Mouse (Mus musculus) CH12.LX (cell line): Measurements from ENCODE around the gene Tead1. TPM values are rescaled to one million over a fixed set of nuclear protein-coding genes. Genes with fewer than 3 reads are reported as not detected.

Experiments used
- DNase-seq: peaks from one replicate; pipeline ENCODE4 v3.0.0-alpha.2; 2013; ENCODE audit errors: extremely low read depth
- H3K27ac ChIP-seq: 2 replicates; pipeline ENCODE4 v1.5.1; 2012; ENCODE audit warnings: low read depth, mild to moderate bottlenecking, control low read depth, moderate library complexity; ENCODE audit not compliant: insufficient read depth
- H3K27me3 ChIP-seq: replicated peaks from 2 replicates; pipeline ENCODE3; 2012; ENCODE audit warnings: inconsistent platforms
- H3K36me3 ChIP-seq, 2 experiments: replicated peaks in 1 of 2; 2 replicates each; pipeline versions ENCODE3 to v1.6.1; 2012; ENCODE audit warnings: inconsistent platforms in 1 of 2, low read length in 1 of 2, mild to moderate bottlenecking in 1 of 2, mixed read lengths in 1 of 2, moderate library complexity in 1 of 2; ENCODE audit not compliant: control insufficient read depth in 1 of 2, insufficient read depth in 1 of 2
- H3K4me1 ChIP-seq, 2 experiments: 2 replicates each; pipeline ENCODE4 v1.6.1; 2012; ENCODE audit warnings: inconsistent platforms in 1 of 2, moderate library complexity in 1 of 2; ENCODE audit not compliant: insufficient read depth in 2 of 2, control insufficient read depth in 1 of 2
- H3K4me2 ChIP-seq: 2 replicates; pipeline ENCODE4 v1.6.1; 2012; ENCODE audit warnings: low read depth, mild to moderate bottlenecking, control low read depth; ENCODE audit not compliant: poor library complexity, insufficient read depth, severe bottlenecking
- H3K4me3 ChIP-seq, 3 experiments: fragments of 150-350 bp in 1 of 3; sonication (generic) in 1 of 3; replicated peaks in 1 of 3; 2 replicates each; pipeline versions ENCODE3 to v1.5.1; 2011 to 2012; ENCODE audit warnings: low read depth in 2 of 3, low read length in 2 of 3, mild to moderate bottlenecking in 2 of 3, moderate library complexity in 2 of 3, control low read depth in 1 of 3, improper control_type of control experiment in 1 of 3, inconsistent platforms in 1 of 3, mixed read lengths in 1 of 3; ENCODE audit not compliant: poor library complexity in 1 of 3
- H3K79me2 ChIP-seq: replicated peaks from 2 replicates; pipeline ENCODE4 v1.6.1; 2012; ENCODE audit warnings: mild to moderate bottlenecking, moderate library complexity; ENCODE audit not compliant: control insufficient read depth, poor library complexity, insufficient read depth, severe bottlenecking; ENCODE audit errors: extremely low read depth
- H3K9ac ChIP-seq: 2 replicates; pipeline ENCODE4 v1.6.1; 2012; ENCODE audit warnings: low read depth, mild to moderate bottlenecking, control low read depth, moderate library complexity; ENCODE audit not compliant: insufficient read depth
- H3K9me3 ChIP-seq: replicated peaks from 2 replicates; pipeline ENCODE3; 2012; ENCODE audit warnings: low read length, inconsistent platforms, mixed read lengths
- BHLHE40 ChIP-seq: IDR thresholded peaks from 2 replicates; pipeline ENCODE4 v1.6.1; 2011; ENCODE audit warnings: mild to moderate bottlenecking, low read depth, low read length, improper control_type of control experiment
- CHD2 ChIP-seq: IDR thresholded peaks from 2 replicates; pipeline ENCODE4 v1.6.1; 2011; ENCODE audit warnings: low read length, improper control_type of control experiment
- E2F4 ChIP-seq: IDR thresholded peaks from 2 replicates; pipeline ENCODE4 v1.6.1; 2011; ENCODE audit warnings: low read depth, low read length, improper control_type of control experiment; ENCODE audit not compliant: insufficient replicate concordance
- ELF1 ChIP-seq: IDR thresholded peaks from 2 replicates; pipeline ENCODE4 v1.6.1; 2014; ENCODE audit warnings: low read depth, mild to moderate bottlenecking, inconsistent platforms, low read length, improper control_type of control experiment
- GABPA ChIP-seq: IDR thresholded peaks from 2 replicates; pipeline ENCODE4 v1.6.1; 2012; ENCODE audit warnings: low read depth, low read length, improper control_type of control experiment, inconsistent platforms; ENCODE audit not compliant: insufficient replicate concordance
- HCFC1 ChIP-seq: IDR thresholded peaks from 2 replicates; pipeline ENCODE4 v1.6.1; 2012; ENCODE audit warnings: low read depth, mild to moderate bottlenecking, inconsistent platforms, low read length, improper control_type of control experiment
- IRF4 ChIP-seq: IDR thresholded peaks from 2 replicates; pipeline ENCODE4 v1.6.1; 2014; ENCODE audit warnings: low read depth, mild to moderate bottlenecking, inconsistent platforms, low read length, improper control_type of control experiment
- JUN ChIP-seq: IDR thresholded peaks from 2 replicates; pipeline ENCODE4 v1.6.1; 2011; ENCODE audit warnings: low read depth, mild to moderate bottlenecking, low read length, improper control_type of control experiment, moderate library complexity; ENCODE audit not compliant: insufficient read depth
- JUND ChIP-seq: conservative IDR thresholded peaks from 2 replicates; pipeline ENCODE4 v1.6.1; 2011; ENCODE audit warnings: low read depth, low read length, improper control_type of control experiment
- MAX ChIP-seq: IDR thresholded peaks from 2 replicates; pipeline ENCODE4 v1.6.1; 2011; ENCODE audit warnings: low read length, improper control_type of control experiment
- MAZ ChIP-seq: IDR thresholded peaks from 2 replicates; pipeline ENCODE4 v1.6.1; 2012; ENCODE audit warnings: low read depth, mild to moderate bottlenecking, inconsistent platforms, low read length, improper control_type of control experiment, moderate library complexity
- POLR2AphosphoS2 ChIP-seq: IDR thresholded peaks from 2 replicates; pipeline ENCODE4 v1.6.1; 2011; ENCODE audit warnings: low read depth, low read length, improper control_type of control experiment
- RAD21 ChIP-seq: IDR thresholded peaks from 2 replicates; pipeline ENCODE4 v1.6.1; 2011; ENCODE audit warnings: low read depth, mild to moderate bottlenecking, low read length, improper control_type of control experiment, moderate library complexity
- SIN3A ChIP-seq: IDR thresholded peaks from 2 replicates; pipeline ENCODE4 v1.6.1; 2012; ENCODE audit warnings: low read length, improper control_type of control experiment, inconsistent platforms
- SMC3 ChIP-seq: IDR thresholded peaks from 2 replicates; pipeline ENCODE4 v1.6.1; 2011; ENCODE audit warnings: low read depth, low read length, improper control_type of control experiment
- TBP ChIP-seq: conservative IDR thresholded peaks from 2 replicates; pipeline ENCODE4 v1.6.1; 2011; ENCODE audit warnings: low read depth, low read length, improper control_type of control experiment
- TCF12 ChIP-seq: IDR thresholded peaks from 2 replicates; pipeline ENCODE4 v1.6.1; 2014; ENCODE audit warnings: low read depth, mild to moderate bottlenecking, inconsistent platforms, low read length, improper control_type of control experiment
- ZKSCAN1 ChIP-seq: IDR thresholded peaks from 2 replicates; pipeline ENCODE4 v1.6.1; 2012; ENCODE audit warnings: low read depth, inconsistent platforms, low read length, improper control_type of control experiment, borderline replicate concordance
- ZNF384 ChIP-seq: IDR thresholded peaks from 2 replicates; pipeline ENCODE4 v1.6.1; 2012; ENCODE audit warnings: low read depth, low read length, improper control_type of control experiment, inconsistent platforms
- dilution Hi-C: fragments of 300-500 bp; cut with MboI; formaldehyde crosslinking; loops from 2 replicates; pipeline ENCODE4 v1.14.3; 2020; ENCODE audit warnings: low sequenced_read_pairs; ENCODE audit not compliant: extremely low pct_unique_long_range_greater_than_20kb, extremely low pct_ligation_motif_present
- in situ Hi-C: fragments of 300-500 bp; cut with MboI; formaldehyde crosslinking; loops from 3 replicates; pipeline ENCODE4 v1.14.3; 2019; ENCODE audit warnings: low sequenced_read_pairs, low pct_ligation_motif_present, low pct_unique_long_range_greater_than_20kb, mixed read lengths
- polyA plus RNA-seq: library from polyadenylated mRNA; unstranded; fragments of >175 nt; gene quantifications from 2 replicates; pipeline ENCODE4 v1.2.1, GENCODE M21; 2012; ENCODE audit warnings: low read depth; ENCODE audit not compliant: insufficient read length
- total RNA-seq, 2 experiments: library from RNA; depleted of rRNA; stranded (reverse); fragments of 300-350 nt in 1 of 2; fragments of >200 nt in 1 of 2; gene quantifications; 2 replicates each; pipeline ENCODE4 v1.2.3; 2012 to 2014

The Tead1 gene
- total and polyA plus RNA-seq, 3 experiments: not detected

DNA sequence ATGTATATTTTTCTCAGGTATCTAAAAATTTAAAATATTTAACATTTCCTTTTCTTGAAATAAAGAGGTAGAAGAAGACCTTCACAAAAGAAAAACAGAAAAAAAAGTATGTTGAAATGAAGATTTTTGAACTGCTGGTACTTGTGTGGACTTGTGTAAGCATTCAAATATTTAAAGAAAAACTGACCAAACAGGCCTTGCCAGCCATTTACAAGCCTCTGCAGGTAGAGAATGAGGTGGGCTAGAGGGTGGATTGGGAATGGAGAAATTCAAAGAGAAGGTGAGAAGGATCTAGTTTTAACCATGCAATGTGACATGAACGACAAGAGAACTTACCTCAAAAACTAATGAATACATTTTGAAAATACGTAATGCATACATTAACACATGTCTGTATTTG lies 9.1 kb upstream of the Tead1 start:
- Histone ChIP-seq H3K4me3 (no peak overlapping the region), H3K9me3 (no peaks in the 10 kb centered on the region), H3K27ac (no peak overlapping the region), H3K79me2 (no peaks in the 10 kb centered on the region), H3K4me1 (no peaks in the 10 kb centered on the region), H3K27me3 (no peaks in the 10 kb centered on the region), H3K36me3 (no peaks in the 10 kb centered on the region), H3K9ac (no peak overlapping the region), H3K4me2 (no peak overlapping the region)
- TF ChIP-seq SMC3 (no peak), HCFC1 (no peak), MAX (no peak), TBP (no peak), TCF12 (no peak), POLR2AphosphoS2 (no peak), MAZ (no peak), IRF4 (no peak), SIN3A (no peak)
- no peak for DNase-seq
- in situ Hi-C loops: no loop called here
- dilution Hi-C loops: no loop called here

GRCm38 (mm10) chr7:112678418-112679170 lies 524 bp upstream of the Tead1 start:
- Histone ChIP-seq H3K27ac (no peak overlapping the region), H3K36me3 (no peaks in the 10 kb centered on the region), H3K4me2 (no peak overlapping the region)
- TF ChIP-seq ELF1 (no peak), ZKSCAN1 (no peak), ZNF384 (no peak), SIN3A (no peak), POLR2AphosphoS2 (no peak), BHLHE40 (no peak), MAX (no peak), JUND (no peak), JUN (no peak), IRF4 (no peak), SMC3 (no peak), E2F4 (no peak), RAD21 (no peak), GABPA (no peak), CHD2 (no peak)
- TF ChIP-seq, all 38 proteins: peak for 0
- H3K9ac ChIP-seq: no peak overlapping the region
- no peak for DNase-seq
- no peaks in the 10 kb centered on the region for H3K79me2 ChIP-seq
- H3K27me3 ChIP-seq: no peaks in the 10 kb centered on the region
- dilution Hi-C loops (no loop called here), in situ Hi-C loops (no loop called here)
- peaks cover 12% of the 10 kb centered on the region for H3K9me3 ChIP-seq
- H3K4me1 ChIP-seq: no peaks in the 10 kb centered on the region
- H3K4me3 ChIP-seq: no peak overlapping the region
